Mouse (Mus musculus) ES-Bruce4 (cell line): ENCODE data around the gene Dcbld2. TPM values are rescaled to one million over a fixed set of nuclear protein-coding genes. Genes with fewer than 3 reads are reported as not detected.

Source experiments
- H3K27ac ChIP-seq: 2 replicates; pipeline ENCODE4 v1.5.1; 2012; ENCODE audit warnings: low read length, inconsistent platforms; ENCODE audit not compliant: insufficient read depth
- H3K27me3 ChIP-seq: 2 replicates; pipeline ENCODE4 v1.6.1; 2012; ENCODE audit warnings: mild to moderate bottlenecking, low read length, inconsistent platforms; ENCODE audit not compliant: control insufficient read depth, poor library complexity, insufficient read depth, severe bottlenecking
- H3K36me3 ChIP-seq: 2 replicates; pipeline ENCODE4 v1.6.1; 2012; ENCODE audit warnings: inconsistent platforms, mild to moderate bottlenecking, low read length, moderate library complexity; ENCODE audit not compliant: control insufficient read depth, poor library complexity, insufficient read depth, severe bottlenecking
- H3K4me1 ChIP-seq: one replicate; pipeline ENCODE4 v1.8.1; 2011; ENCODE audit warnings: low read length; ENCODE audit not compliant: control insufficient read depth, insufficient read depth
- H3K4me3 ChIP-seq: 2 replicates; pipeline ENCODE4 v1.5.1; 2011; ENCODE audit warnings: low read depth, mild to moderate bottlenecking, low read length
- H3K9ac ChIP-seq: 2 replicates; pipeline ENCODE4 v1.6.1; 2012; ENCODE audit warnings: low read depth, mild to moderate bottlenecking, inconsistent platforms; ENCODE audit not compliant: poor library complexity, severe bottlenecking
- H3K9me3 ChIP-seq: replicated peaks from 2 replicates; pipeline ENCODE4 v1.6.1; 2012; ENCODE audit warnings: mild to moderate bottlenecking, low read length, inconsistent platforms; ENCODE audit not compliant: control insufficient read depth, poor library complexity, insufficient read depth, severe bottlenecking
- CTCF ChIP-seq: IDR thresholded peaks from one replicate; pipeline ENCODE4 v1.8.1; 2011; ENCODE audit warnings: low read depth, low read length
- EP300 ChIP-seq: IDR thresholded peaks from 2 replicates; pipeline ENCODE4 v1.6.1; 2011; ENCODE audit warnings: low read depth, low read length; ENCODE audit not compliant: insufficient read depth
- POLR2A ChIP-seq: IDR thresholded peaks from one replicate; pipeline ENCODE4 v1.8.1; 2011; ENCODE audit warnings: low read length; ENCODE audit not compliant: insufficient read depth
- polyA plus RNA-seq: library from polyadenylated mRNA; stranded (reverse); fragments of >200 nt; gene quantifications from 2 replicates; pipeline ENCODE4 v1.2.4, GENCODE M21; 2011; ENCODE audit warnings: low read depth; ENCODE audit not compliant: missing spikeins, insufficient read depth, insufficient read length

The Dcbld2 gene
- polyA plus RNA-seq, 1 experiment: 53.5 TPM

GRCm38 (mm10) chr16:58482296-58482695 lies 74.1 kb downstream of the Dcbld2 start:
- H3K27me3 ChIP-seq: no peaks in the 10 kb centered on the region
- H3K4me1 ChIP-seq: no peaks in the 10 kb centered on the region
- no peak overlapping the region for H3K4me3 ChIP-seq
- H3K27ac ChIP-seq: no peak overlapping the region
- H3K9ac ChIP-seq: no peak overlapping the region
- TF ChIP-seq POLR2A (no peak), EP300 (no peak), CTCF (no peak)
- H3K36me3 ChIP-seq: no peaks in the 10 kb centered on the region
- no peaks in the 10 kb centered on the region for H3K9me3 ChIP-seq

DNA sequence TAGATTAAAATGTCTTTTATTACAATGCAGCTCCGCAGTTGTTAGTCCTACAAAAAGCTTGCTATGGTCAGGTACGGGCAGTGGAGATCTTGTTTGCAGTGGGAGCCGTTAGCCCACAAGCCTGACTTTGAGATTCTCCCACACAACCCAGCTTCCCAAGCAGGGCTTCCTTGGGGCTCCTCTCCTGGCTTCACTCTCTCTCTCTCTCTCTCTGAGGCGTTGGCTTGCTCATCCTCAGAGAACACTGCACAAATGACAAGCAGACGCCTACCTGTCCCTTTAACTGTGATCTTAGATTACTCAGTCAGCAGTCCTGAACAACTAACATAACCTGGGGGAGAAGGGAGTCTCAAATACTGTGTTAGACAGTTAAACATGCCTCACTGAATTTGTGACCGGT lies 79.6 kb downstream of the Dcbld2 start:
- TF ChIP-seq CTCF (no peak), EP300 (no peak), POLR2A (no peak)
- H3K4me1 ChIP-seq: no peaks in the 10 kb centered on the region
- no peak overlapping the region for H3K27ac ChIP-seq
- H3K4me3 ChIP-seq: no peak overlapping the region
- H3K9ac ChIP-seq: no peak overlapping the region
- no peaks in the 10 kb centered on the region for H3K36me3 ChIP-seq
- no peaks in the 10 kb centered on the region for H3K27me3 ChIP-seq
- H3K9me3 ChIP-seq: no peaks in the 10 kb centered on the region

- no peak for TF ChIP-seq CTCF
- no peak for TF ChIP-seq POLR2A
- no peak for TF ChIP-seq EP300
- H3K4me3 ChIP-seq: no peak overlapping the region
- no peaks in the 10 kb centered on the region for H3K4me1 ChIP-seq
- no peak overlapping the region for H3K9ac ChIP-seq
- H3K27ac ChIP-seq: no peak overlapping the region
- no peaks in the 10 kb centered on the region for H3K27me3 ChIP-seq
- no peaks in the 10 kb centered on the region for H3K36me3 ChIP-seq
- no peaks in the 10 kb centered on the region for H3K9me3 ChIP-seq
These were observed 88.5 kb downstream of the Dcbld2 start for GRCm38 (mm10) chr16:58496791-58497190.

DNA sequence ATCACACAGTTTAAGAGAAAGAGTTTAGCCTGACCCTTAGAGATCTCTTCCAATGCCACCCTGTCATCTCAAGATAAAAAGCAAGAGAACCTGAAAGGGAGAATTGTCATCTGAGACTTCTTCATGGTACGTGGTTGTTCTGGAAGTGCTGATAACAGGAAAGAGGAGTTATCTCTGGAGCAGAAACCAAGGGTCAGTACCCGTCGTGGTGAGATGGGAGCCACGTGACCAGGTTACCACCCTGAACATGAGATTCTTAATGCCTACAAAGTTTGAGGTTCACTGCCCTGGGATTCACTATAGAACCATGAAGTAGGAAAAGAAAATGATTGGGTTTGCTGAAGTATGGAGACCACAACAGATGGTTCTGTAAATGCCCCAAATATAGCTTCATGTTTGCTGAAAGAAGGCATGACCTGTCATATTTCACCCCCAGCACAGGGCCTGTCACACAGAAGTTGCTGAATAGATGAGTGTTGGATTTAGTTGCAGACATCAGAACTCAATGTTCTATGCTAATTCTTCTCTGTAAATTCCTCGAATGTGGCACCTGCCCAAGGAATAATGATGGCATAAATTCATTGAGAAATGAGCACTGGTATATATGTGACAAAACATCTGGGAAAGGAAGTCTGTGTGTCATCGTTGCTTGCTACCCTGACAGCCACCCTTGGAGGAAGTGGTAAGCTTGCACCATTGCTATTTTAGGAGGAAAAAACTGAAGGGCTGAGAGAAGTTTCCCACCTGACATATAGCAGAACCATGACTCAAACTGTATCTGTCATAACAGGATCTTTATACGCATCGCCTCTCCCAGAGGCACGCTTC lies 89.9 kb downstream of the Dcbld2 start:
- TF ChIP-seq CTCF: no peak
- no peak for TF ChIP-seq POLR2A
- TF ChIP-seq EP300: no peak
- H3K9ac ChIP-seq: no peak overlapping the region
- H3K4me3 ChIP-seq: no peak overlapping the region
- H3K4me1 ChIP-seq: no peaks in the 10 kb centered on the region
- no peaks in the 10 kb centered on the region for H3K27me3 ChIP-seq
- H3K27ac ChIP-seq: no peak overlapping the region
- no peaks in the 10 kb centered on the region for H3K36me3 ChIP-seq
- no peaks in the 10 kb centered on the region for H3K9me3 ChIP-seq

DNA sequence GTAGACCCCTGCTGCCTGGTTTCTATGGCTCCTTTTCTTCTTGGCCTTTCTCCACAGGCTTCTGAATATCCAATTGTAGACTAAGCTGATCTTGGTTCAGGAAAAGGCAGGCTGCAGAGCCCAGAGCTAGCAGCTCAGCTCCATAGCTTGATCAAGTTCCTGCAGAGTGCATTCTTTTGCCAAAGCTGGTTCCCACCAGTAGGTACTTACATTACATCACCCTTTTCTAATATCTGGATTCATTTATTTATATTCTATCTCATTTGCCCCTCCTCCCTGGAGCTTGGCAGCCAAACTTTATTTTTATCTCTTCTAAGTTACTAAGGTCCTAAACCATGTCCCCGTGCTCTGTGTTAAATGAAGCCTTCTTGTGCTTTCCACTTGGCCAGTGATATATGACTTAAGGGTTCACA lies 90.9 kb downstream of the Dcbld2 start:
- H3K9me3 ChIP-seq: no peaks in the 10 kb centered on the region

DNA sequence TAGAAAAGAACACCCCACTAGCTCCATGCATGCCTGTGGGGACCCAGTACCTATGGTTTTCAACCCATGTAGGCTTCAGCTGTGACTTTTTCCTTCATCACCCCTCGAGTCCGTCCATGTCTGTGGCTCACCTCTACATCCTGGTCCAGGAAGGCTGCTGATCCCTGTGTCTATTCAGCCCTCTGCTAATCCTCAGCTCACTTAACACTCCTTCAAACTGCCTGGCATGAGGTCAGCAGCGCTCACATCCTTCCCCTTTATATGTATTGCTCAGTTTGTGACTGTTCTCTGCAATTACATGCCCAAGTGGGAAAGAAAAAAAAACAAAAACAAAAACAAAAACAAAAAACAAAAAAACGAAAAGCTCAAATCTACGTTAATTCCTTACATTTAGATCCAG lies 91.4 kb downstream of the Dcbld2 start:
- Histone ChIP-seq H3K4me3 (no peak overlapping the region), H3K27me3 (no peaks in the 10 kb centered on the region), H3K36me3 (no peaks in the 10 kb centered on the region), H3K9me3 (no peaks in the 10 kb centered on the region), H3K9ac (no peak overlapping the region), H3K27ac (no peak overlapping the region), H3K4me1 (no peaks in the 10 kb centered on the region)
- no peak for TF ChIP-seq CTCF

More for the DNA sequence above, 90.9 kb downstream of the Dcbld2 start:
- Histone ChIP-seq H3K4me1 (no peaks in the 10 kb centered on the region), H3K27me3 (no peaks in the 10 kb centered on the region), H3K9ac (no peak overlapping the region), H3K4me3 (no peak overlapping the region), H3K36me3 (no peaks in the 10 kb centered on the region), H3K27ac (no peak overlapping the region)
- TF ChIP-seq EP300: no peak
- no peak for TF ChIP-seq CTCF
